Mouse (Mus musculus): ENCODE data around the gene Camsap1. TPM values are rescaled to one million over a fixed set of nuclear protein-coding genes. Genes with fewer than 3 reads are reported as not detected.
A peak's percentile ranks its signal among the peaks of the same experiment; 100 is the strongest.

Camsap1 gene
- polyA plus RNA-seq, 1 experiment: 4.4 TPM

DNA sequence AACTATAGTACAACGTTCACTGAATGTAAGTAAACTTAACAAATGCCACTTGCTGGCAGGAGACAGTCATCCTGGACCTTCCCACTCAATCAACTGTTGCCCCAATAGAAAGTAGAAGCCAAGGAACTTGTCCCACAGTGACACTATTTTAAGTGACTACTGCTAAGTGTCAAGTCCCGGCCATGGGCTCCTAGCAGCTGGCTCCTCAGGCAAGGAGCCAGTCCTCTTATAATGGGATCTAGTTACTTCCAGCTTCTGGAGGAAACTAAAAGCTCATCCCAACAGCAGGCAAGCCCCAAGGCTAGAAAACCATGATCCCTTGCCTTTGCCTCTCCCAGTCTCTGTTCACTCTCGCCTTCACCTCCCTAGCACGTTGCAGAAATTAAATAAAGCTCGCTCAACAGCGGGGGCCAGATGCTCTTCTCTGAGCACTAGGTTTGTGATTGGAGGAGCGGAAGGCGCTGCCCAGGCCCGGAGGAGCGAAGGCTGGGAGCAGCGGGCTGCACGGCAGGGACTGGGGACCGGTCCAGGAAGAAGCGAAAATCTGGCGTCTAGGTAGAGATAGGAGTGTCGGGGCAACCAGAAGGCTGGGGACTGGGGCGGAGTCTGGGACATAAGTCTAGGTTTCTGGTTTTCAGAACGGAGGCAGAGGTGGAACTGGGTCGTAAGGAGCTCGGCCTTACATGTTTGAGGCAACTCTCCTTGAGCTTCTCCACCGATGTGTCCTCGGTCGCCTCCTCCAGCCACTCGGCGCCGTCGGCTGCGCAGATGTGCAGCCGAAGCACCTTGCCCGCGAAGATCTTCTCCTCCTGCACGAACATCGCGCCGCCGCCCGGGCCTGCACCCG lies 37.9 kb upstream of the Camsap1 start:
- no peak for TF ChIP-seq CTCF (IDR thresholded peaks at IDR 0.05; ENCODE audit: extremely low read depth, insufficient read length, insufficient replicate concordance, low read depth, low read length)
- no peak; the same call in 1 of the 2 replicates for TF ChIP-seq POLR2A (IDR thresholded peaks at IDR 0.05; ENCODE audit: low read depth, low read length)
- H3K36me3 ChIP-seq (ENCODE audit: control insufficient read depth, insufficient read depth, low read length): peaks cover 3% of the 10 kb centered on the region; the same call in 1 of the 2 replicates
- peak overlapping the region; percentile 80 for H3K4me3 ChIP-seq (ENCODE audit: low read depth, low read length)

DNA sequence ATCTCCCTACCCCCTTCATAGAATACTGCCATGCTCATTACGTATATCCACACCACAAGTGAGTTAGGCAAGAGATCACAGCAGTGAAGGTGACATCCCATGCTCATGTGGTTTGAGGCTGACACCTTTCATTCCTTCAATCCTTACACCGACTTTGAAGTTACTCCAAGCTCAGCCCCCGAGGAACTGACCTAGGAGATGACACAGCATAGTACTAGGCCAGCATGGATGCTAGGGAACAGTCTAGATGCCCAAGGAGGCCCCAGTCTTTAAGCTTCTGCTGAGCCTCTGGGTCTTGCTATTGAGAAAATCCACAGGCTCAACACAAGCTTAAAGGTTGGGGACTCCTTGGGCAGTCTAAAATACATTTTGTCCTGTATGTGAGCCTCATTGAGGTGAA lies 36.8 kb upstream of the Camsap1 start:
- TF ChIP-seq CTCF (IDR thresholded peaks at IDR 0.05; ENCODE audit: extremely low read depth, insufficient read length, insufficient replicate concordance, low read depth, low read length) (no peak), POLR2A (IDR thresholded peaks at IDR 0.05; ENCODE audit: low read depth, low read length) (no peak)
- H3K4me1 ChIP-seq (ENCODE audit: control insufficient read depth, insufficient read depth, insufficient read length, low read length): peaks cover 8% of the 10 kb centered on the region
- 75% methylated on average over 3 of the region's 3 CpGs for WGBS

More for the DNA sequence above, 37.9 kb upstream of the Camsap1 start:
- Histone ChIP-seq H3K27me3 (ENCODE audit: control insufficient read depth, insufficient read depth, low read length) (no peaks in the 10 kb centered on the region), H3K4me1 (ENCODE audit: control insufficient read depth, insufficient read depth, insufficient read length, low read length) (peaks cover 8% of the 10 kb centered on the region), H3K27ac (ENCODE audit: insufficient read depth, low read depth, low read length) (peak overlapping the region; percentile 93)
- 1% methylated on average over 38 of the region's 38 CpGs for WGBS

GRCm38 (mm10) chr2:26017326-26017725 lies 34.2 kb upstream of the Camsap1 start:
- TF ChIP-seq POLR2A (IDR thresholded peaks at IDR 0.05; ENCODE audit: low read depth, low read length) (no peak), CTCF (IDR thresholded peaks at IDR 0.05; ENCODE audit: extremely low read depth, insufficient read length, insufficient replicate concordance, low read depth, low read length) (no peak)
- H3K4me3 ChIP-seq (ENCODE audit: low read depth, low read length): no peak overlapping the region
- 61% methylated on average over 4 of the region's 4 CpGs for WGBS
- peaks cover 8% of the 10 kb centered on the region for H3K4me1 ChIP-seq (ENCODE audit: control insufficient read depth, insufficient read depth, insufficient read length, low read length)
- no peaks in the 10 kb centered on the region for H3K27me3 ChIP-seq (ENCODE audit: control insufficient read depth, insufficient read depth, low read length)
- peaks cover 31% of the 10 kb centered on the region for H3K36me3 ChIP-seq (ENCODE audit: control insufficient read depth, insufficient read depth, low read length)
- no peak overlapping the region for H3K27ac ChIP-seq (ENCODE audit: insufficient read depth, low read depth, low read length)

More for the DNA sequence above, 36.8 kb upstream of the Camsap1 start:
- Histone ChIP-seq H3K4me3 (ENCODE audit: low read depth, low read length) (no peak overlapping the region), H3K27ac (ENCODE audit: insufficient read depth, low read depth, low read length) (no peak overlapping the region), H3K27me3 (ENCODE audit: control insufficient read depth, insufficient read depth, low read length) (no peaks in the 10 kb centered on the region), H3K36me3 (ENCODE audit: control insufficient read depth, insufficient read depth, low read length) (peaks cover 12% of the 10 kb centered on the region)

GRCm38 (mm10) chr2:26013674-26014073 lies 30.6 kb upstream of the Camsap1 start:
- Histone ChIP-seq H3K4me1 (ENCODE audit: control insufficient read depth, insufficient read depth, insufficient read length, low read length) (no peaks in the 10 kb centered on the region; the same call in 1 of the 2 replicates), H3K36me3 (ENCODE audit: control insufficient read depth, insufficient read depth, low read length) (peaks cover 65% of the 10 kb centered on the region), H3K4me3 (ENCODE audit: low read depth, low read length) (no peak overlapping the region), H3K27me3 (ENCODE audit: control insufficient read depth, insufficient read depth, low read length) (no peaks in the 10 kb centered on the region), H3K27ac (ENCODE audit: insufficient read depth, low read depth, low read length) (no peak overlapping the region)
- TF ChIP-seq CTCF (IDR thresholded peaks at IDR 0.05; ENCODE audit: extremely low read depth, insufficient read length, insufficient replicate concordance, low read depth, low read length) (no peak), POLR2A (IDR thresholded peaks at IDR 0.05; ENCODE audit: low read depth, low read length) (no peak)
- 79% methylated on average over 3 of the region's 3 CpGs for WGBS

DNA sequence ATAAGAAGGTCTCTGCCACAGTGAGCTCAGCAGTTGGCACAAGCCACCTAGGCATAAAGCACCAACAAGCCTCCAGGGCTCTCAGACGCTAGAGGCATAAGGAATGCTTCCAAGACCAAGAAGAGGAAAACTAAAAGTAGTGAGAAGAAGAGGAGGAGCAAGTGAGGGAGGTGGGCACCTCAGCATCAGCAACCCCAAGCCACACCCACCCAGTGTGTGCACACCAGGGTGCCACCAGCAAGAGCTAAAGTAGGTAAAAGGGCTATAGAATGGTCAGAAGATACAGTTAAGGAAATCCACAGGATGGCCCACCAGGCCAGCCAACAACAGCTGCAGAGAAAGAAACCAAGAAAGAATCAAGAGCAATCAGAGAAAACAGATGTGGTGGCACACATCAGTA lies 28.3 kb upstream of the Camsap1 start:
- H3K36me3 ChIP-seq (ENCODE audit: control insufficient read depth, insufficient read depth, low read length): peaks cover 83% of the 10 kb centered on the region

GRCm38 (mm10) chr2:26002001-26002400 lies 18.9 kb upstream of the Camsap1 start:
- H3K36me3 ChIP-seq (ENCODE audit: control insufficient read depth, insufficient read depth, low read length): peaks cover 71% of the 10 kb centered on the region
- H3K27ac ChIP-seq (ENCODE audit: insufficient read depth, low read depth, low read length): no peak overlapping the region
- no peaks in the 10 kb centered on the region for H3K27me3 ChIP-seq (ENCODE audit: control insufficient read depth, insufficient read depth, low read length)
- H3K4me3 ChIP-seq (ENCODE audit: low read depth, low read length): no peak overlapping the region
- WGBS: 84% methylated on average over 2 of the region's 2 CpGs
- TF ChIP-seq POLR2A (IDR thresholded peaks at IDR 0.05; ENCODE audit: low read depth, low read length): no peak
- no peak for TF ChIP-seq CTCF (IDR thresholded peaks at IDR 0.05; ENCODE audit: extremely low read depth, insufficient read length, insufficient replicate concordance, low read depth, low read length)
- H3K4me1 ChIP-seq (ENCODE audit: control insufficient read depth, insufficient read depth, insufficient read length, low read length): no peaks in the 10 kb centered on the region

More for the DNA sequence above, 28.3 kb upstream of the Camsap1 start:
- no peaks in the 10 kb centered on the region for H3K4me1 ChIP-seq (ENCODE audit: control insufficient read depth, insufficient read depth, insufficient read length, low read length)
- H3K27me3 ChIP-seq (ENCODE audit: control insufficient read depth, insufficient read depth, low read length): no peaks in the 10 kb centered on the region
- no peak overlapping the region for H3K27ac ChIP-seq (ENCODE audit: insufficient read depth, low read depth, low read length)
- WGBS: 92% methylated on average over 1 of the region's 1 CpGs
- H3K4me3 ChIP-seq (ENCODE audit: low read depth, low read length): no peak overlapping the region
- TF ChIP-seq CTCF (IDR thresholded peaks at IDR 0.05; ENCODE audit: extremely low read depth, insufficient read length, insufficient replicate concordance, low read depth, low read length) (no peak), POLR2A (IDR thresholded peaks at IDR 0.05; ENCODE audit: low read depth, low read length) (no peak)

- Histone ChIP-seq H3K27ac (ENCODE audit: insufficient read depth, low read depth, low read length) (no peak overlapping the region), H3K27me3 (ENCODE audit: control insufficient read depth, insufficient read depth, low read length) (no peaks in the 10 kb centered on the region), H3K4me3 (ENCODE audit: low read depth, low read length) (no peak overlapping the region), H3K4me1 (ENCODE audit: control insufficient read depth, insufficient read depth, insufficient read length, low read length) (no peaks in the 10 kb centered on the region), H3K36me3 (ENCODE audit: control insufficient read depth, insufficient read depth, low read length) (peaks cover 66% of the 10 kb centered on the region)
- WGBS: 96% methylated on average over 5 of the region's 5 CpGs
- TF ChIP-seq CTCF (IDR thresholded peaks at IDR 0.05; ENCODE audit: extremely low read depth, insufficient read length, insufficient replicate concordance, low read depth, low read length) (no peak), POLR2A (IDR thresholded peaks at IDR 0.05; ENCODE audit: low read depth, low read length) (no peak)
These were observed 18.1 kb upstream of the Camsap1 start for GRCm38 (mm10) chr2:26001136-26001535.

Measured in small intestine, adult 2 months (tissue).